Mouse (Mus musculus): ENCODE measurements around the gene Rgs7. TPM values are rescaled to one million over a fixed set of nuclear protein-coding genes. Genes with fewer than 3 reads are reported as not detected.
A peak's percentile ranks its signal among the peaks of the same experiment; 100 is the strongest.

Gene Rgs7
- 30.3 and 31.5 TPM in 2 replicates for polyA plus RNA-seq (2015; fragmentation: Nextera tagmentation; extraction: Ambion mirVana)

DNA sequence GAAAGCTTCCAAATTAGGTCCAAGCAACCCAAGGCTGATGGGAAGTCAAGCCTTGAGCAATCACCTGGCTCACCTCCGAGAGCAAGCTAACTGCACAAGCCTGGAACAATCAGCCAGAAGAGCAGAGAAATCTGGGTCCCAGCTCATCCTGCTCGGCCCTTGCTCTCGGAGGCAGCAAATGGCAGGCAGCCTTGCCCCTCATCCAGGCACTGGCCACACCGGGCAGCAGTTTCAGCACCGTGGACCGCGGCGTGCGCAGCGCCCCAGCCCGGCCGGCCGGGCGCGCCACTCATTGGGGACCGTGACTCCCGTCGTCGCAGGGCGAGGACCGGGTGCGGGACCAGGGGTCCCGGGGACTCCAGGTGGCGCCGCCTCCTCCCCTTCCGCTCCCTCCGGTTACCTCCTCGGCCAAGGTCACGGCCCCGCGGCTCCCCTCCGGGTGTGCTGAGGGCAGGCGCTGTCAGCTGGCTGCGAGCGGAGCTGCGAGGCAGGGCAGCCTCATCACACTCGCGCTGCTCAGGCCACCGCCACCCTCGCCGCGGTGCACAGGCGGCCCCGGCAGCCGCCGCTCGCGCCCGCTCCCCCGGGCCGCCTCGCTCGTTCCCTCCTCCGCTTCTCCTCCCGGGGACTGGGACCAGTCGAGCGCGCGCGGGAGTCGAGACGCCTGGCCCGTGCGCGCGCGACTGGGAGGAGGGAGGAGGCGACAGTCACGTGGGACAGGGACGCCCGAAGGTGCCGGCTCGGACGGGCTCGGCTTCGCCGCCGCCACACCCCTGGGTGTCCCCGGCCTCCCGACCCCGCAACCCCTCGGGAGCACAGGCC lies at the start of gene Rgs7:
Gene Rgs7, minus strand, starts transcription at position 640 of the 822 bp plus-strand sequence.
- peak within 1 kb of the TSS; percentile 80 for H3K4me2 ChIP-seq
- no peaks in the 10 kb centered on the region for H3K9me3 ChIP-seq
- peaks cover 7% of the 10 kb centered on the region; the same call in 1 of the 2 replicates for H3K27me3 ChIP-seq
- H3K4me3 ChIP-seq: peak within 1 kb of the TSS; percentile 67
- WGBS: under 1% methylated on average over 66 of the region's 82 CpGs
- ATAC-seq (ENCODE audit: low read depth): peak; percentile 96
- H3K4me1 ChIP-seq (replicated peaks): peaks cover 18% of the 10 kb centered on the region
- H3K36me3 ChIP-seq: no peaks in the 10 kb centered on the region
- peak within 1 kb of the TSS; percentile 85 for H3K9ac ChIP-seq
- H3K27ac ChIP-seq (replicated peaks): peak within 1 kb of the TSS; percentile 90

DNA sequence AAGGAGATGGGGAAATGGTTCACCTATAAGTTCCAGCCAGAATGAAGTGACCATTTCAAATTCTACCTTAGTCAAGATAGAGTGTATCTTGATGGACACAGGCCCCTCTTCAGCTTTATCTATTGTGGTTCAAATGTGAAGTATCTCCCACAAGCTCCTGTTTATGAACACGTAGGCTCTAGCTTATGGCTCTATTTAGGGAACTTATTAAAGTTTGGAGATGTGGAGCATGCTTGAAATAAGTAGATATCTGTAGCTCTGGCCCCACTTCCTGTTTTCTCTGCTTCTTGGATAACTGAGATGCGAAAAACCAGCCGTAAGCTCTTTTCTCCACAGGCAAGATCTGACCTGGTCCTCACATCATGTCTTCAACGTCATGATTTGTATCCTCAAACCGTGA lies 48.4 kb upstream of the Rgs7 start:
- no peak for ATAC-seq (ENCODE audit: low read depth)
- Histone ChIP-seq H3K27ac (replicated peaks) (no peak overlapping the region), H3K27me3 (no peaks in the 10 kb centered on the region), H3K36me3 (no peaks in the 10 kb centered on the region), H3K4me2 (no peak overlapping the region), H3K9me3 (0 out of 2 replicates have a peak, but pooled peaks cover 2% of the 10 kb centered on the region), H3K9ac (no peak overlapping the region), H3K4me3 (no peak overlapping the region), H3K4me1 (replicated peaks) (no peaks in the 10 kb centered on the region)
- 91% methylated on average over 5 of the region's 5 CpGs for WGBS

DNA sequence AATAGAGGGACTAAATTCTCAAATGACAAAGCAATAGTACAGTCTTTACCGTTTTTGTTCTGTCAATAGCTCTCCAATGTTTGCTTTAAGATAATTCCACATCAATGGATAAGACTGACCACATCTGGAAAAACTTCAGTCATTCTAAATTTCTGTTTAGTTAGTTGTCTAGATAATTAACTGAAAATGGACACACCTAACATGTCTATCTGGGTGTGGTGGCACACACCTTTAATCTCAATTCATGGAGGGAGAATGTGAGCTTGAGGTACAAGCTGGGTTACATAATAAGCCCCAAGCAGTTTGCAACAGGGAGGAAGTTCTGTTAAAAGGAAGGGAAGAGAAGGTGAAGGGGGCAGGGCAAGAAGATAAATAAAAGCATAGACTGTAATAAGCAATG lies 45.0 kb upstream of the Rgs7 start:
- no peak overlapping the region for H3K9ac ChIP-seq
- no peaks in the 10 kb centered on the region for H3K27me3 ChIP-seq
- H3K4me2 ChIP-seq: no peak overlapping the region
- no peaks in the 10 kb centered on the region for H3K36me3 ChIP-seq
- no peak overlapping the region for H3K27ac ChIP-seq (replicated peaks)
- H3K4me3 ChIP-seq: no peak overlapping the region
- H3K4me1 ChIP-seq (replicated peaks): no peaks in the 10 kb centered on the region
- 84% methylated on average over 1 of the region's 1 CpGs for WGBS
- no peaks in the 10 kb centered on the region for H3K9me3 ChIP-seq
- ATAC-seq (ENCODE audit: low read depth): no peak

DNA sequence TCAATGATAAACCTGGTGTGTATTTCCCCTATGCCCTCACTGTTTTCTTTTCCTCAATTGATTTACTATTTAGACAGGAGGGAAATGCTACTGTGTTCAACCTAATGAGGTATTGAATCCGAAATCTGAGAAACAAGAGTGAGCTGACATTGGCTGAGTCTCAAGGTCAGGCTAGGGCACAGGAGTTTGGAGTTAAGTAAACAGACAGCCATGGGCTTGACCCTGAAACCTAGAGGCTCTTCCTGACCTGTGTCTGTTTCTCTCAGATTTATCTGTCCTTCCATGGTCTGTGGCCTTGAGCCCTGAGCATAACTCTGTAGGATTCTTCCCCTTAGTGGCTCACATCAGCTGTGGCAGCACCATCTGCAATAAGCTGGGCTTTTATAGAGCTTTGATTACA lies 37.6 kb upstream of the Rgs7 start:
- Histone ChIP-seq H3K9ac (no peak overlapping the region), H3K27me3 (no peaks in the 10 kb centered on the region), H3K27ac (replicated peaks) (no peak overlapping the region), H3K36me3 (no peaks in the 10 kb centered on the region), H3K9me3 (no peaks in the 10 kb centered on the region), H3K4me1 (replicated peaks) (no peaks in the 10 kb centered on the region), H3K4me2 (no peak overlapping the region), H3K4me3 (no peak overlapping the region)
- WGBS: 81% methylated on average over 1 of the region's 1 CpGs
- no peak for ATAC-seq (ENCODE audit: low read depth)

DNA sequence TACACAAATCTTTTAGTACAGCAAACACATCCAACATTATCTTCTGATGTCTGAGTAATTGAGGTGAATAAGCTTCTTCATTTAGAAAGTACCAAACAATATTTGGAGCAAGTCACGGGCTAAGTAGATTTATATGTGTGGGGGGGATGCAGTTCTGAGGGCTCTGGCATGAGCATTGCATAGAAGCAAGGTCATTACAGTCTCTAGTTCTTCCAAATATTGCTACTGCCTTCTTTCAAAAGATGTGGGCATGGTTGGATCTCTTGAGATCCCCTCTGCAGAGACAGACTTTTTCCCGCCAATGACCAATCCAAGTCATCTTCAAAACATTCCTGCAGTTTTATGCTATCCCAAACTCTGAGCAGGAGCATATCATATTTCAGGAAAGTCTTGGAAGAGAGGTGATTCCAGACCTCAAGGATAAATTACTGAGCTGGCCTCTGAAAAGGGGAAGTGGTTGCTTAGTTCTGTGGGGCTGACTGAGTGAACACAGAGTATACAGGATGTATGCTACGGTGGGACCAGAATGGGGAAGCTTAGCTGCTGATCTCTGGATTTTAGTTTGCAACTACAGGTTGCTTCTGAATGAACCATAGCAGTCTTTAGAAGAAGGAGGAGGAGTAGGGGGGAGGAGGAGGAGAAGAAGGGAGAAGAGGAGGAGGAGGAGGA lies 32.5 kb upstream of the Rgs7 start:
- Histone ChIP-seq H3K9me3 (no peaks in the 10 kb centered on the region), H3K36me3 (no peaks in the 10 kb centered on the region), H3K4me1 (replicated peaks) (no peaks in the 10 kb centered on the region), H3K27ac (replicated peaks) (no peak overlapping the region), H3K9ac (no peak overlapping the region), H3K27me3 (no peaks in the 10 kb centered on the region), H3K4me3 (no peak overlapping the region), H3K4me2 (no peak overlapping the region)
- no peak for ATAC-seq (ENCODE audit: low read depth)
- 86% methylated on average over 3 of the region's 3 CpGs for WGBS

DNA sequence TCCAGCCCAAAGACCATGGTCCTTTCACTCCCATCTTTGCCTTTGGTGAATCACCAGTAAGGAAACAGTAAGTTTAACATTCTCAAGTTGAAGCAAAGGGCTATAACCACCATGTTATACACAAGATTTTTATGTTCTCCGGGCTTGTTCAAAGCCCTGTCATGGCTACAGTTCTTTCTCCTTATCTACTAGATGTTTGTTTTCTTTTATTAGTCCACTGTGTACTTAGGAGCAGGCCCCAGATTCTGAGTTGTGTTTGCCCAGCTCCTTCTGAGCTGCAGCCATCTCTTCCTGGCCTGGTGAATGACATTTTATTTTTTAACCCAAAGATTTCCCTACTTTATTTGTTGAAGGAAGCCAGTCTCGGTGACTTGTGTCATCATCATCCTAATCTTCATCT lies 31.3 kb upstream of the Rgs7 start:
- no peak for ATAC-seq (ENCODE audit: low read depth)
- H3K36me3 ChIP-seq: no peaks in the 10 kb centered on the region
- no peak overlapping the region for H3K4me3 ChIP-seq
- no peaks in the 10 kb centered on the region for H3K27me3 ChIP-seq
- H3K9ac ChIP-seq: no peak overlapping the region
- H3K9me3 ChIP-seq: no peaks in the 10 kb centered on the region
- H3K27ac ChIP-seq (replicated peaks): no peak overlapping the region
- H3K4me2 ChIP-seq: no peak overlapping the region
- H3K4me1 ChIP-seq (replicated peaks): no peaks in the 10 kb centered on the region
- 93% methylated on average over 2 of the region's 2 CpGs for WGBS

DNA sequence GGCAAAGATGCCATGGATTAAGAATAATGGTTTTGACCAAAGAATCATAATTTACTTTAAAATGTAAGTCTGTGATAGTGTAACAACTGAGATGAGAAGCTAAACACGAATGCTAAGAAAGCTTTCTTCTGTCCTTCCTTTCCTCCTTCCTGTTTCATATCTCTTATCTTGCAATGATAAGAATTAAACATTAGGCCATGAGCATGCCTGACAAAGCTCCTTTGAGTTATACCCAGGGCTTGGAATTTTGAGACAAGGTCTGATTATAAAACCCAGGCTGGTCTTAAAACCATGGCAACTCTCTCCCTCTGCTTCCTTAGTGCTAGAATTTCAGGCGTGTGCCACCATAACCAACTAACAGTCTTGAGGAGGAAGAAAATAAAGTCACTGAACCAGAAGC lies 22.2 kb upstream of the Rgs7 start:
- 68% methylated on average over 2 of the region's 2 CpGs for WGBS
- H3K36me3 ChIP-seq: no peaks in the 10 kb centered on the region
- H3K9me3 ChIP-seq: no peaks in the 10 kb centered on the region
- H3K4me2 ChIP-seq: no peak overlapping the region
- H3K27me3 ChIP-seq: no peaks in the 10 kb centered on the region
- no peak for ATAC-seq (ENCODE audit: low read depth)
- no peak overlapping the region for H3K9ac ChIP-seq
- H3K27ac ChIP-seq (replicated peaks): no peak overlapping the region
- no peak overlapping the region for H3K4me3 ChIP-seq
- no peaks in the 10 kb centered on the region for H3K4me1 ChIP-seq (replicated peaks)

DNA sequence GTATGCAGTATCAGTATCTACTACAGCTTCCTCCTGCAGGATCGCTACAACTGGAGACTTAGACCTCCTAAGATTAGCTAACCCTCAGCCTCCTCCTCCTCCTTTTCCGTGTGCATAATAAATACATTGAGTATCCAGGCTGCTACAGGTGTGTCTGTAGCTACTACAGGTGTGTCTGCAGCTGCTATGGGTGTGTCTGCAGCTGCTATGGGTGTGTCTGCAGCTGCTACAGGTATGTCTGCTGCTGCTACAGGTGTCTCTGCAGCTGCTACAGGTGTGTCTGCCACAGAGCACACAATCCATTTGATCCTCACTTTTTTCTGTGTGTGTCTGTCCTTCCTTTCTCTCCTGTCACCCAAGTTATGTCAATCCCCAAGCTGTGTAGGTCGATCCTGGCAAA lies 19.9 kb upstream of the Rgs7 start:
- Histone ChIP-seq H3K4me1 (replicated peaks) (no peaks in the 10 kb centered on the region), H3K4me3 (no peak overlapping the region), H3K9ac (no peak overlapping the region), H3K36me3 (no peaks in the 10 kb centered on the region), H3K9me3 (no peaks in the 10 kb centered on the region), H3K27ac (replicated peaks) (no peak overlapping the region), H3K27me3 (no peaks in the 10 kb centered on the region), H3K4me2 (no peak overlapping the region)
- WGBS: 89% methylated on average over 3 of the region's 3 CpGs
- no peak for ATAC-seq (ENCODE audit: low read depth)

DNA sequence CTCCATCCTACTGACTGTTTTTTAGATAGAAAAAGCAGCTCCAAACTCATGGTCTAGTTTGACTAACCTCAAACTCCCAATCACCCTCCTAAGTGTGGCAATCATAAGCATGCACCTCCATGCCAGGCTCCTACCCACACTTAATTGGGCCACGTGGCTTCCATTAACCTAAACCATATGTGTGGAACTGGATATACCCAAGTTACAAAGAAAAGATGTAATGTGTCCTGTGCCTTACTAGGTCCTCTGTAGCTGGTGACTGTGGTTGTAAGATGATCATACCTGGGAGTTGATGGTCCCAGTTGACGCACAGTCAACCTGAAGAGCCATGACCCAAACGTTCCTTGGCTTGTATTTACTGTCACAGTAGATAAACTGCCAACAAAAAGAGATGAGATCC lies 17.7 kb upstream of the Rgs7 start:
- ATAC-seq (ENCODE audit: low read depth): no peak
- Histone ChIP-seq H3K4me1 (replicated peaks) (no peaks in the 10 kb centered on the region), H3K36me3 (no peaks in the 10 kb centered on the region), H3K27me3 (no peaks in the 10 kb centered on the region), H3K4me2 (no peak overlapping the region), H3K9me3 (no peaks in the 10 kb centered on the region), H3K4me3 (no peak overlapping the region), H3K27ac (replicated peaks) (no peak overlapping the region), H3K9ac (no peak overlapping the region)
- 79% methylated on average over 3 of the region's 3 CpGs for WGBS

DNA sequence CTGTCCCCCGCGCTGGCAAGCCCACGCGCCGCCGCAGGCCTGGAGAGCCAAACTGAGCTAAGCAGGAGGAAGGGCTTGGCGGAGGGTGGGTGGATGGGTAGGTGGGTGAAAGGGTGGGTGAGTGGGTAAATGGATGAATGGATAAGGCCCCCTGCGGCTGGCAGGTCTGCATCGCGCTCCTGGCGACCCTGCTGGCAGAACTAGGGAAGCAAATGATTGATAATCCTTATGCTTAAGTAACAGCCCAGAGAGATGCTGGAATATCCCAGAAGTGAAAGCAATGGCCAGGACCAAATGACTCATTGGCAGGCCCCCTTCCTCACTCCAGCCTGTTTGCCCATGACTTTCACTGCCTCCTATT lies 363 bp upstream of the Rgs7 start:
- Histone ChIP-seq H3K9ac (peak overlapping the region; percentile 85), H3K4me3 (peak overlapping the region; percentile 67), H3K36me3 (no peaks in the 10 kb centered on the region), H3K4me1 (replicated peaks) (peaks cover 18% of the 10 kb centered on the region), H3K9me3 (no peaks in the 10 kb centered on the region), H3K27me3 (peaks cover 7% of the 10 kb centered on the region; the same call in 1 of the 2 replicates), H3K27ac (replicated peaks) (peak overlapping the region; percentile 90), H3K4me2 (peak overlapping the region; percentile 80)
- ATAC-seq (ENCODE audit: low read depth): peak; percentile 54; the same call in 1 of the 2 replicates
- WGBS: 0% methylated on average over 11 of the region's 11 CpGs

DNA sequence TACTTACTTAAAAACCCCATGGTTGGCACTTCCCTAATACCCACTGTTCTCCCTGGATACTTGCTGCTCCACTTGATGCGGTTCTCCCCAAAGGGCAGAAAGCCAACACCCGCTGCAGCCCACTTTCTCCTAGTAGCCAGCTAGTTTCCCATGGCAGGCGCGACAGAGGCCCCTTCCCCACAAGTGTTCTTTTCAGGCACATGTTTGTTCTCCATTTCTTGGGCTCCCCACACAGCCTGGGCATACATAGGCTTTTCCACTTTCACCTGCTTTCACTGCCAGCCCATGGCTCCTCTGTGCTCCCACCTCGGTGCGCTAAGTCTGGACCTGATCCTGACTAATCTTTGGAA lies 814 bp downstream of the Rgs7 start:
- Histone ChIP-seq H3K36me3 (no peaks in the 10 kb centered on the region), H3K9ac (peak overlapping the region; percentile 85), H3K4me3 (peak overlapping the region; percentile 67), H3K27ac (replicated peaks) (peak overlapping the region; percentile 90), H3K4me1 (replicated peaks) (peaks cover 18% of the 10 kb centered on the region), H3K4me2 (peak overlapping the region; percentile 80), H3K27me3 (peaks cover 7% of the 10 kb centered on the region; the same call in 1 of the 2 replicates), H3K9me3 (no peaks in the 10 kb centered on the region)
- WGBS: 14% methylated on average over 6 of the region's 6 CpGs
- ATAC-seq (ENCODE audit: low read depth): peak; percentile 45

DNA sequence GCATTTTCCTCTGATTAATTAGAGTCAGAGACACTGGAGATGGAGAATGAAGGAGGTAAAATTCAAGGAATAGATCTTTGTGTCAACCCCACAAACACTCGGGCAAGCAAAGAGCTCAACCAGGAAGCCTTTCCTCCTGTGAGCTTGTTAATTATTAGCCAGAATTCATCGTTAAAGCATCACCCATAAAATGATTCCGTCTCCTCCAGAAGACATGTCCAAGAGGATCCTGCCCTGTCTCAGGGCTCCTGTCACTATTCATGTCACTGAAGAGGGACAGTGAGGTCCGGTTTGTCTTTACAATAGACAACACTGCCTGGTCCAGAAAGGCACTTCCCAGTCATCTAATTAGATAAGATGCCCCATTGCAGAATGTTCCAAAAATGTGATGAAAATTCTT lies 7.2 kb downstream of the Rgs7 start:
- Histone ChIP-seq H3K27me3 (no peaks in the 10 kb centered on the region), H3K9ac (no peak overlapping the region), H3K27ac (replicated peaks) (no peak overlapping the region; the same call in 1 of the 2 replicates), H3K36me3 (no peaks in the 10 kb centered on the region), H3K4me1 (replicated peaks) (0 out of 2 replicates have a peak, but pooled peaks cover 4% of the 10 kb centered on the region), H3K4me3 (no peak overlapping the region), H3K9me3 (no peaks in the 10 kb centered on the region), H3K4me2 (no peak overlapping the region)
- WGBS: 41% methylated on average over 4 of the region's 4 CpGs
- no peak for ATAC-seq (ENCODE audit: low read depth)

Data from neural tube, embryonic 13.5 days (tissue).